8 mouse cellular contexts compared by ENCODE assay signal in the genomic region with DNA sequence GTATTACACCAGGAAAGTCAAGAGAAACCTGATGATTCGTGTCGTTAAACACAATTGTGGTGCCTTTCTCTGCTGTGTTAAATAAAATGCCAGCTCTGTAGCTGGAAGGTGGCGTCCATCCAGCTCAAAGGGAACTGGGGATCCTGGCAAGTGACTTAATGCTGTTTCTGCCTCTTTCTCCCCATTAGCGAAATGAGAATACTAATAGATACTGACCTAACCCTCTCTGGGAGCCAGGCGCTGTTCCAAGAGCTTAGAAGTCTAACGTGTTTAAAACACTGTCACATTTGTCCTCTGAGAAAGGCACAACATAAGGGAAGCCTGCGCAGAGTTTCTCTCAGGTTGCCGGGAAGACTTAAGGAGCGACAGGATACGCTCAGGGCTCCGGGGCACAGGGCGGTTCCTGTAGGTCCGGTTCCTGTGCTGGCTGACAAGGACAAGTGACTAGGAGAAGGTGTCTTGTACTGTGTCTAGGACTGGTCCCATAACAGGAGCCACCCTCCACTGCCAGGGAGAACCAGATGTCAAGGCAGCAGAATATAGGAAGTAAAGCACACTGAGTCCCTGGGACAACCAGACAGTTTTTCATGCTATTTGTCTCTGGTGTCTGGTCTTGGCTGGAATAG.
DNase-seq lines count a peak whose midpoint lies in the region; ATAC-seq and TF ChIP-seq lines count a peak whose summit lies in the region.

No protein-coding gene starts in this region.

- peak overlapping the region; percentile 45 for H3K4me2 ChIP-seq in heart, embryonic 12.5 days
- H3K4me2 ChIP-seq in hindbrain, embryonic 16.5 days (ENCODE audit: low read length), result peak overlapping the region; percentile 50
- peak overlapping the region; percentile 15 for H3K4me2 ChIP-seq in stomach, postnatal 0 days (replicated peaks; ENCODE audit: low read depth)

- 60% methylated on average over 13 of the region's 13 CpGs for WGBS in heart, embryonic 12.5 days
- 36% methylated on average over 13 of the region's 13 CpGs for WGBS in hindbrain, embryonic 16.5 days
- 38% methylated on average over 13 of the region's 13 CpGs for WGBS in stomach, postnatal 0 days

- H3K4me3 ChIP-seq in heart, embryonic 12.5 days, result no peak overlapping the region
- H3K4me3 ChIP-seq in hindbrain, embryonic 16.5 days (ENCODE audit: low read length), result no peak overlapping the region
- peak overlapping the region; percentile 2; the same call in 1 of the 2 replicates for H3K4me3 ChIP-seq in stomach, postnatal 0 days (ENCODE audit: low read depth, low read length)

- H3K9me3 ChIP-seq in heart, embryonic 12.5 days (replicated peaks), result no peaks in the 10 kb centered on the region
- H3K9me3 ChIP-seq in hindbrain, embryonic 16.5 days (ENCODE audit: control insufficient read depth, low read length), result no peaks in the 10 kb centered on the region
- no peaks in the 10 kb centered on the region for H3K9me3 ChIP-seq in stomach, postnatal 0 days (ENCODE audit: control insufficient read depth, low read length)

- no peak for TF ChIP-seq EP300 in stomach, postnatal 0 days (optimal IDR thresholded peaks at IDR 0.05)

- H3K4me1 ChIP-seq in heart, embryonic 12.5 days (replicated peaks), result peaks cover 37% of the 10 kb centered on the region
- peaks cover 24% of the 10 kb centered on the region for H3K4me1 ChIP-seq in hindbrain, embryonic 16.5 days (ENCODE audit: control insufficient read depth, insufficient read depth, low read depth, low read length)
- H3K4me1 ChIP-seq in stomach, postnatal 0 days (replicated peaks; ENCODE audit: control insufficient read depth, insufficient read depth), result 0 out of 2 replicates have a peak, but pooled peaks cover 6% of the 10 kb centered on the region

- peak overlapping the region; percentile 40; the same call in 1 of the 2 replicates for H3K9ac ChIP-seq in heart, embryonic 12.5 days
- peak overlapping the region; percentile 45; the same call in 1 of the 2 replicates for H3K9ac ChIP-seq in hindbrain, embryonic 16.5 days (ENCODE audit: low read depth, low read length)
- H3K9ac ChIP-seq in stomach, postnatal 0 days (ENCODE audit: low read length), result 0 out of 2 replicates have a peak overlapping the region, but pooled peaks have one; percentile 38

- TF ChIP-seq CTCF in stomach, postnatal 0 days (IDR thresholded peaks at IDR 0.05; ENCODE audit: low read depth), result no peak

- H3K27me3 ChIP-seq in heart, embryonic 12.5 days (replicated peaks), result 0 out of 2 replicates have a peak, but pooled peaks cover 3% of the 10 kb centered on the region
- H3K27me3 ChIP-seq in hindbrain, embryonic 16.5 days (replicated peaks; ENCODE audit: control insufficient read depth, insufficient read depth, low read length), result peaks cover 4% of the 10 kb centered on the region; the same call in 1 of the 2 replicates
- no peaks in the 10 kb centered on the region for H3K27me3 ChIP-seq in stomach, postnatal 0 days (ENCODE audit: control insufficient read depth, insufficient read depth, low read length)

- intact Hi-C loops in heart, postnatal 25 days (cut with DNase I), result no loop called here

- H3K27ac ChIP-seq in heart, embryonic 12.5 days (ENCODE audit: poor library complexity, severe bottlenecking), result no peak overlapping the region
- H3K27ac ChIP-seq in hindbrain, embryonic 16.5 days (ENCODE audit: low read depth, low read length), result peak overlapping the region; percentile 70
- H3K27ac ChIP-seq in stomach, postnatal 0 days (replicated peaks), result no peak overlapping the region; the same call in 1 of the 2 replicates

- no peaks in the 10 kb centered on the region for H3K36me3 ChIP-seq in heart, embryonic 12.5 days
- H3K36me3 ChIP-seq in hindbrain, embryonic 16.5 days (ENCODE audit: control insufficient read depth, insufficient read depth, low read length), result no peaks in the 10 kb centered on the region
- H3K36me3 ChIP-seq in stomach, postnatal 0 days (ENCODE audit: control insufficient read depth, insufficient read depth, low read length), result no peaks in the 10 kb centered on the region

- DNase-seq in heart, postnatal 25 days (ENCODE audit: low spot score), result no peak
- DNase-seq in right cerebral cortex, postnatal 10 days (ENCODE audit: low spot score in 2 of 2), result peak; percentile 57 to 61
- DNase-seq in right cerebral cortex, postnatal 36 days (ENCODE audit: low spot score in 2 of 2), result no peak
- no peak for DNase-seq in stomach, postnatal 0 days (ENCODE audit: low spot score)
- DNase-seq in thymus, postnatal 10 days (ENCODE audit: low spot score in 2 of 2), result no peak

- 0 out of 2 replicates have a peak, but pooled peaks have one; percentile 33 for ATAC-seq in heart, embryonic 12.5 days (ENCODE audit: insufficient number of reproducible peaks, low FRiP score)
- ATAC-seq in hindbrain, embryonic 16.5 days, result peak; percentile 5; the same call in 1 of the 2 replicates
- ATAC-seq in stomach, postnatal 0 days (ENCODE audit: low FRiP score, low TSS enrichment), result peak; percentile 67
- ATAC-seq in erythroid progenitor cell, adult 5-6 weeks (replicated peaks; ENCODE audit: low FRiP score, poor library complexity, severe bottlenecking), result no peak

Comparison
In these comparisons a context has a peak if more than half of its experiments do, and no peak if none do; other contexts are left out.
1. DNase-seq: peak in right cerebral cortex, postnatal 10 days (2 of 2); none in heart, postnatal 25 days (single experiment), right cerebral cortex, postnatal 36 days (0 of 2), stomach, postnatal 0 days (single experiment) and thymus, postnatal 10 days (0 of 2).
2. Peak in every context shown above with its lines, with median percentiles within 50 percentile points of each other: H3K4me2 ChIP-seq and H3K9ac ChIP-seq.